In the genomic region with DNA sequence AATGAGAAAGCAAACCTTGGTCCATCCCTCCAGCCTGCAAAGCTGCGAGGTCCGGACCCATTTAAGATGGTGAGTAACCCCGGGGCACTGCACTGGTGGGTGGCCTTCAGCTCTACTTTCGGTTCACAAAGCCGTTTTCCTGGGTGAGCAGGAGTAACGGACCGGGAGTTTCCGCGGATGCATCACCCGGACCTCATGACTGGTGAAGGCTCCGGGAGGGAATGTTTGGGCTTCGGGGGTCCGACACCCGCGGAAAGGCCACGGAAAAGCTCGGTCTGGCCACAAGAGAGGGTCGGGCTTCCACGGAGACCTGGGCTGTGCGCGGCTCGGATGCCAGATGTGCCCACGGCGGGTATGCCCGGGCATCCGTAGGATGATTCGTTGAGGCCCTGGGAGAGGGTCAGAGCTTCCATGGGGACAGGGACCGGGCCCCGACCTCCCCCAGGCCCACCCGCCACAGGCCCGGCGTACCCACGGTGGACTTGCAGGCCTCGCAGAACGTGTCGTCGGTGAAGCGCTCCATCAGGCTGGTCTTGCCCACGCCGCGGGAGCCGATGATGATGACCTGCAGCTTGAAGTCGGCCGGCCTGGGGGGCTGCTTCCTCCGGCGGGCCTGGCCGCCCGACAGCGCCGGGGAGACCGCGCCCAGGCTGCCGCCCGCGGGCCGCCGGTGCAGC, we compare ENCODE assay signal across 8 mouse cellular contexts. TPM values are rescaled to one million over a fixed set of nuclear protein-coding genes. Genes with fewer than 3 reads are reported as not detected.
DNase-seq lines count a peak whose midpoint lies in the region; ATAC-seq and TF ChIP-seq lines count a peak whose summit lies in the region.

No protein-coding gene starts in this region.

- DNase-seq in urinary bladder, postnatal 36 days (ENCODE audit: low spot score in 2 of 2): peak; percentile 20 to 24
- DNase-seq in urinary bladder, postnatal 10 days (ENCODE audit: low spot score): no peak
- peak; percentile 15 to 18 for DNase-seq in adrenal gland, postnatal 4 days (ENCODE audit: low spot score in 2 of 2)
- DNase-seq in lung, adult 2 months: peak; percentile 42

- no peaks in the 10 kb centered on the region for H3K9me3 ChIP-seq in forebrain, embryonic 15.5 days
- no peaks in the 10 kb centered on the region for H3K9me3 ChIP-seq in intestine, embryonic 16.5 days (ENCODE audit: control insufficient read depth, low read length)

- peak overlapping the region; percentile 75 for H3K4me3 ChIP-seq in forebrain, embryonic 15.5 days
- peak overlapping the region; percentile 96 for H3K4me3 ChIP-seq in intestine, embryonic 16.5 days (ENCODE audit: low read length)
- H3K4me3 ChIP-seq in lung, adult 2 months (replicated peaks; ENCODE audit: extremely low read depth, low read depth, low read length): peak overlapping the region; percentile 92
- H3K4me3 ChIP-seq in olfactory bulb, adult 2 months (ENCODE audit: insufficient read depth, low read depth, low read length): peak overlapping the region; percentile 96

- no peak for TF ChIP-seq CTCF in lung, adult 2 months (IDR thresholded peaks at IDR 0.05; ENCODE audit: insufficient read depth, low read length)
- no peak for TF ChIP-seq CTCF in olfactory bulb, adult 2 months (IDR thresholded peaks at IDR 0.05; ENCODE audit: insufficient read depth, low read depth, low read length)

- peak overlapping the region; percentile 57 for H3K27ac ChIP-seq in forebrain, embryonic 15.5 days (replicated peaks)
- peak overlapping the region; percentile 23; the same call in 1 of the 2 replicates for H3K27ac ChIP-seq in intestine, embryonic 16.5 days (ENCODE audit: low read length)
- H3K27ac ChIP-seq in olfactory bulb, adult 2 months (ENCODE audit: insufficient read depth, low read depth, low read length): peak overlapping the region; percentile 10; the same call in 1 of the 2 replicates

- H3K4me1 ChIP-seq in forebrain, embryonic 15.5 days: peaks cover 28% of the 10 kb centered on the region
- H3K4me1 ChIP-seq in intestine, embryonic 16.5 days (ENCODE audit: control insufficient read depth, insufficient read depth, low read length): peaks cover 17% of the 10 kb centered on the region
- H3K4me1 ChIP-seq in lung, adult 2 months (ENCODE audit: control insufficient read depth, insufficient read depth, low read length): peaks cover 12% of the 10 kb centered on the region
- H3K4me1 ChIP-seq in olfactory bulb, adult 2 months (ENCODE audit: control insufficient read depth, insufficient read depth, low read length): peaks cover 13% of the 10 kb centered on the region

- H3K4me2 ChIP-seq in forebrain, embryonic 15.5 days (replicated peaks): peak overlapping the region; percentile 76
- peak overlapping the region; percentile 84 for H3K4me2 ChIP-seq in intestine, embryonic 16.5 days (ENCODE audit: low read depth, low read length)

- under 1% methylated on average over 55 of the region's 57 CpGs for WGBS in forebrain, embryonic 15.5 days
- WGBS in intestine, embryonic 16.5 days: under 1% methylated on average over 52 of the region's 57 CpGs
- WGBS in lung, adult 2 months: under 1% methylated on average over 57 of the region's 57 CpGs
- WGBS in olfactory bulb, adult 2 months: under 1% methylated on average over 57 of the region's 57 CpGs

- TF ChIP-seq POLR2A in lung, adult 2 months (IDR thresholded peaks at IDR 0.05; ENCODE audit: borderline replicate concordance, extremely low read depth, low read depth, low read length): no peak
- TF ChIP-seq POLR2A in olfactory bulb, adult 2 months (IDR thresholded peaks at IDR 0.05; ENCODE audit: insufficient read depth, low read depth, low read length): no peak

- H3K9ac ChIP-seq in forebrain, embryonic 15.5 days (replicated peaks): peak overlapping the region; percentile 95
- peak overlapping the region; percentile 97 for H3K9ac ChIP-seq in intestine, embryonic 16.5 days (ENCODE audit: low read depth, low read length)

- ATAC-seq in forebrain, embryonic 15.5 days (replicated peaks): peak; percentile 71
- peak; percentile 73 for ATAC-seq in intestine, embryonic 16.5 days
- no peak for ATAC-seq in monocyte, adult 5-6 weeks (replicated peaks; ENCODE audit: insufficient number of reproducible peaks, low FRiP score, low TSS enrichment, poor library complexity, severe bottlenecking)

- H3K27me3 ChIP-seq in forebrain, embryonic 15.5 days: no peaks in the 10 kb centered on the region
- no peaks in the 10 kb centered on the region for H3K27me3 ChIP-seq in intestine, embryonic 16.5 days (replicated peaks; ENCODE audit: control insufficient read depth, insufficient read depth, low read length)

- no peaks in the 10 kb centered on the region for H3K36me3 ChIP-seq in forebrain, embryonic 15.5 days
- H3K36me3 ChIP-seq in intestine, embryonic 16.5 days (ENCODE audit: control insufficient read depth, insufficient read depth, low read length): no peaks in the 10 kb centered on the region

RNA-seq across cellular contexts. Expression of gene Rab12, which starts 0.5 kb away (rescaled TPM):
- total RNA-seq in adrenal gland, postnatal 4 days (2021): 100 to 1,000 TPM; 108 to 127 TPM
- polyA plus RNA-seq in forebrain, embryonic 15.5 days (2015; fragmentation: Nextera tagmentation; extraction: Ambion mirVana): 71.7 and 77.0 TPM in 2 replicates
- polyA plus RNA-seq in intestine, embryonic 16.5 days (2015; fragmentation: Nextera tagmentation; extraction: Ambion mirVana): 5.2 and 6.1 TPM in 2 replicates
- polyA plus RNA-seq in lung, adult 2 months (2012; rRNA removed): 45.4 and 53.0 TPM in 2 replicates
- polyA plus RNA-seq in olfactory bulb, adult 2 months (2012; ENCODE audit: insufficient read depth, insufficient read length, low replicate concordance, missing spikeins): not detected in 2 replicates
- 32.1 to 41.3 TPM (median 36.1 TPM) in 3 replicates for total RNA-seq in monocyte, adult 5-6 weeks (2017)
